Mouse (Mus musculus): ENCODE data around the gene Gorasp2.

Gene Gorasp2

DNA sequence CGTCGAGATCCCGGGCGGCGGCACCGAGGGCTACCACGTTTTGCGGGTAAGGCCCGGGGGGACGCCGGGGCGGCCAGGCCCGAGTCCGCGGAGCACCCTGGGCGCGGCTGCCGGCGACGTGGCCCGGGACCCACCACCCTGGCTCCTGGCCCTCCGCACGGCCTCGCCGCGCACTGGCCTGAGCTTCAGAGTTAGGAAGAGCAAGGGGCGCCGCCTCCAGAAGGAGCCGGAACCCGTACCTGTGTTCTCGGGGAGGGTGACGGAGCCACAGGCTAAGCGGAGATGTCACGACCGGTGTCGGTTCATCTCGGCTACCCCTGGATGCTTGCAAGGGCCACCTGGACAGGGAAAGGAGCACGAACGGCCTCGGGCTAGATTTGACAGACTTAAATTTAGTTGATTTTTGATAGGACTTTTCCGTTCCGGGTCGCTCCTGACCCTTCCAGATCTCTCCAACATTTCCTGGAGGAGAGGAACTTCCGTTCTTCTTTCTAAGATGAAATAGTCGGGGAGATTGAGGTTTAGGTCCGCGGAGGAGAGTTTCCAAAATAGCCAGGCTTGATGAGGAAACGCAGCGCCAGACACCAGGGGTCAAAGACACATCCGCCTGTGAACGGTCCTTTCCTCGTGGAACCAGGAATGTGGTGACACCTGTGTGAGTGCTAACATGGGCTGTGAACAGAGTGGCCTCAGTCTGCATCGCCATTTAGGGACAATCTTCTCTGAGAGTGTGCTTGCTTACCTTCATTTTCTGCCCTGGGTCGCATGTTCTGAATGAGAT, 529 bp downstream of the Gorasp2 start, which contains the start of gene Gm26558:
Gm26558 (minus strand) TSS at position 394 of the 781 bp plus-strand sequence.
- no peak for DNase-seq

DNA sequence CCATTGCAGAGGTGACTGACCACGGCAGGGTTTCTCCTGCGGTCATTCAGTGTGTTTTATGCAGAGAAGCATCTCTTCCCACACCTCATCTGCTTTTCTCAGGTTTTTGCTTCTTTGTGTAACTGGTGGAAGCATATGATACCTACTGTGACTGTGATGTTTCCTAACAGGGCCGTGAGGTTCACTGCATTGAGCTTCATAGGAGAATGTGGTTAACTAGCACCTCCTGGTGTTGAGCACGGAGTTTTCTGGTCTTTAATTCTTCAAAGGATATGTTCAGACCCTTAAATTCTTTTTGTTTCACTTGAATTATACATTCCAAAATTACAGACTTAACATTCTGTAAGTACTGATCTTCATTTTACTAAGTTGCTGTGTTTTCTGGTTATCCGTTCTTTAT, 2.4 kb downstream of the Gorasp2 start:
- no peak for DNase-seq

- DNase-seq, result no peak
Measured at GRCm38 (mm10) chr2:70667016-70667415, 5.6 kb downstream of the Gorasp2 start.

GRCm38 (mm10) chr2:70669241-70669640, 7.9 kb downstream of the Gorasp2 start:
- DNase-seq, result no peak

GRCm38 (mm10) chr2:70669896-70670295, 8.5 kb downstream of the Gorasp2 start:
- DNase-seq, result no peak

- DNase-seq, result no peak
Measured at GRCm38 (mm10) chr2:70672476-70672875, 11.1 kb downstream of the Gorasp2 start.

- DNase-seq, result no peak
Measured at GRCm38 (mm10) chr2:70673445-70674126, 12.2 kb downstream of the Gorasp2 start.

DNA sequence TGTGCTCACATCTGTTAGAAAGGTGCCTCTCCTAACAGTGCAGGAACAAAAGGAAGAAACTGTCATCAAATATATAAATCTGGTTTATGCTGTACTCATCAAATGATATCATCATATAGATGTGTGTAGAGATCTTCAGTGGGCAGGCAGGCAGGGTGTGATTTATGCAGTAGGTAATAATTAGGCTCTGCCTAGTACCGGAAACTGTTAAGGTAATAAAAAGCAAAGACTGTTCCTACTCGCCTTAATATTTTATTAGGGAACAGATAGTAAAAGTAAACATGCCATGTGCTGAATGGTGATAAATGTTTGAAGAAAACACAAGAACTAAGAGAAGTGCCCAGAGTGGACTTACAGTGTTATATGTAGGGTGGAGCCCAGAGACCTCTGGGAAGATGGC, 20.9 kb downstream of the Gorasp2 start:
- DNase-seq, result no peak

- DNase-seq, result no peak
Measured at GRCm38 (mm10) chr2:70688454-70689078, 27.2 kb downstream of the Gorasp2 start.

DNA sequence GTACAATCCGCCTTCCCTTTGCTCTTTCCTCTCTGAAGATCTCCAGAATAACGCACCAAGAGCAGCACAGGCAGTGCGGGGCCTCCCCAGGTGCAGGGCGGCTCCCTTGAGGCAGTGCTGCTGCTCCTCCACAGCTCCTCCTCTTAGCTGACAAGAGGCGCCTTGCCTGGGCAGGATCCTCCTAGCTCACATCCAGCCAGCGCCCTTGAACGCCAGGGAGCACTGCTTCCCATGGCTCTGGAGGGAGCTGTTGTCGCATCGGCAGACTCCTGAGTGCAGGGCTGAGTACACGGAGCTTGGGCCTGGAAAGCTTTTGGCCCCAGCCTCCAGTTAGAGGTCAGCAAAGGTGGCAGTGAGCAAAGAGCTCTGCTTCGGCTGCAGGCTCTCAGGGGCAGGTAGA, 28.8 kb downstream of the Gorasp2 start:
- DNase-seq, result no peak

DNA sequence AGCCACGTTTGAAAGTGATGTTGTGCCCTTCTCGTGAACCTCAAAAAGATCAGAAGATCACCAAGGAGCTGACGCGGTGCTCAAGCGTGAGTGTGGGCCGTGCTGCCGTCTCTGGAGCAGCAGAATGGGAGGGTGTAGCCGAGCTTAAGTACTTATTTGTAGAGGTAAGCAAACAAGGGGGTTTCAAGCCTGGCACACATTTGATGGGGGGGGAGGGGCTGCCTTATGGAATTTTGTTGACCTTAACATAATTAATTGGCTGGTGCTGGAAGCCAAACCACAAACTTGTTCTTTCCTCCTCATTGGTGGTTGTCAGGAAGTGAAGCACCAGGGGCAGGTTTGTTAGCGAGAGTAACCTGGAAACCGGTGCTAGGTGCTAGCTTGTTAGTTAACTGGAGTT, 34.3 kb downstream of the Gorasp2 start:
- DNase-seq, result no peak

DNA sequence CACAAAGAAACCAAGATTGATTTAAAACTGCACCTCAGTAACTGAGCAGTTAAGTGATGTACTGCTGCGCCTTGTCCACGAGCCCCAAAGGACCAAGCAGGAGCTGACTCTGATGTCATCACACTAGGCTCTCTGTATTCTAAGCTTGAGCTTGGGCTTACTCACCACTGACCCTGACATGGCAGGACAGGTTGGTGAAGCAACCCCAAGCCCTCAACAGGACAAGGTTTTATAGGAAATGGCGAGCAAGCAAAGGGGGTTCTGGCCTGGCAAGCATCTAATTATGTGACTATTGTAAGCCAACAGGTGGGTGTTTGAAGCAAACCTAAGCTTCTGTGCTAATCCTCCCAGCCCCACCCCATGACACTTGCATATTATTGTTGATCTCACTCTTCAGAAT, 39.5 kb downstream of the Gorasp2 start:
- DNase-seq, result no peak

- DNase-seq, result no peak
Measured at GRCm38 (mm10) chr2:70701571-70701970, 40.2 kb downstream of the Gorasp2 start.

- DNase-seq, result no peak
Measured at GRCm38 (mm10) chr2:70702403-70702802, 41.0 kb downstream of the Gorasp2 start.

DNA sequence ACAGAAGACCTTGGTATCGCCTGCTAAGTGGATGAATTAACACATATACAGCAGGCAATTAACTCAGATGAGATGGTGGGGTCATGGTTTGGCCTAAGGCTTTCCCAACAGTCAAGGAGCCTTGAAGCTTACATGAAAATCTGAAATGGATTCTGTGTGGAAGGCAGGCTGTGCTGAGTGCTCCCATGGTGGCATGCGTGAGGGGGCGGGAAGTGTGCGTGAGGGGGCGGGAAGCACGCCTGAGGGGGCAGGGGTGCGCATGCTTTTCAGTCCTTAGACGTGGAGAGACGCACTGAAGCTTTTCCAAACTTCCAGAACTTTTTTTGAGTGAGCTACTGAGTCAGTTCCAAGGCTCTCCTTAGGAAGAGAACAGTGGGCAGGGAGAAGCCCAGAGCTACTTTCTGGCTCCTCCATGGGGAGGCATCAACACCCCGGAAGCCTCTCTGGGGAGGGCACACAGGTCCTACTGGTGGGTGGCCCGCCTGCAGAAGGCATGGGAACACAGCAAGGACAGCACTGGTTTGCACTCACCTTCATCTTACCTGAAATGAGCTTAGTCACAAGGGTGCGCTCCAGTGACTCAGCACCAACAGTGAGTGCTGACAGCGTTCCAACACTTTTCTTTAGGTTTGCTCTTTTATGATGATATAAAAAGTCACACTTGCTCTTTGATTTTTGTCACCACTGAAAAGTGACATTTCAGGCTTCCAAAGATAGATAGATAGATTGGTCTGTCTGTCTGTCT, 47.8 kb downstream of the Gorasp2 start:
- no peak for DNase-seq

- DNase-seq, result no peak
Measured at GRCm38 (mm10) chr2:70710236-70710635, 48.9 kb downstream of the Gorasp2 start.

- DNase-seq, result no peak
Measured at GRCm38 (mm10) chr2:70710878-70711277, 49.5 kb downstream of the Gorasp2 start.

DNA sequence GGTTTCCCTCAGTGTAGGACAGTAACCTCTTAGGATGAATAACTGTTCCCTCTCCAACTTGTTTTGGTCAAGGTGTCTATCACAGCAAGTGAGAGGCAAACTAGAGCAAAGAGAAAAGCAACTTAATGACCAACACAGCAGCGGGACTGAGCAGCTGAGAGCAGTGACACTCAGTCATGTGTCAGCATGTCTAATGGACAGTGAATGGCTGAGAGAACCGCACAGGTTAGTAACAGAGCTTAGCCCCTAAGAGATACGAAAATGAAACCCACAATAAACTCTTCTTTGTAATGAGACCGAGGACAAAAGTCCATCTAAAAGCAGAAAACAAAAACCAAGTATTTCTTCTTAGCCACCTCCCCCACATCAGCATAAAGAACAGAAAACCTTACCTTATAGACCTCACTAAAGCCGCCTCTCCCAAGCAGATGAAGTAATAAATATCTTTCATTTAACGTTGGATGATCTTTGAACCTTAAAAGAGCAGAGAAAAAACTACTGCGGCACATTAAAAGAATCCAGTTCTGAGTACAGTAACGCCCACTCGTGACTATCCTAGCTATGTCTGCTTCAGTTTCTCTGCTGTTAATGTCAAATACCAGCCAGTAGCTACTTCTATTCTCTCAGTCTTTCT, 62.4 kb downstream of the Gorasp2 start:
- DNase-seq, result no peak

DNA sequence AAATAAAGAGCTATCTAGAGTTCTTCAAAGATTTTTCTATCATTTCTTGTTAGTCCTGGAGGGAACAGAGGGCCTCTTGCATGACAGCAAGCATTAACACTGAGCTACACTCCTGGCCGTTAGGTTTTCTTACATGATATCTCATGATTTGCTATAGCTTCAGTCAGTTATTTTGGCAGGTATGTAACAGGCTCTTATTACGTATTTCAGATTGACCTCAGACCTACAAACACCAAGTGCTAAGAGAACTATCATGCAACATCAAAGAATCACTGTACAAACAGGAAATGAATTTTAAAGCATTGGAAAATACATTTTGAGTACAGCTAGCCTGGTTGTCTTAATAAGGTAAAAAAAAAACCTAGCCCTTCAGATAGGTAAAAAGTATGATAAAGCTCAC, 65.7 kb downstream of the Gorasp2 start:
- DNase-seq, result no peak

DNA sequence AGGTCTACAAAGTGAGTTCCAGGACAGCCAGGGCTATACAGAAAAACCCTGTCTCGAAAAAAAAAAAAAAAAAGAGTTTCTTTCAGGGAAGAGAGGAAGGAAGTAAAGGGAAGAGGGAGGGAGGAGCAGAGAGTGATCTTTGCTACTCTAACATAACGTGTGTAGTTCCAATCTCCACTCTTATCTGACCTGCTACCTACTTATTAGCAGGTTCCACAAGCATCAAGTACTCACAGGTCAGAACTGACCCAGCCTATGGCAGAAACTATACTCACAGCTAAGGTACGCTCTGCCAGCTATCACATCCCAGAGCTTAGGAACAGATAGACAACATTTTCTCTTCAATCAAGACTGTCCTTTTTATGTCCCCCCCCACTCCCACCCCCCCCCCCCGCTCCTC, 74.2 kb downstream of the Gorasp2 start:
- no peak for DNase-seq

DNA sequence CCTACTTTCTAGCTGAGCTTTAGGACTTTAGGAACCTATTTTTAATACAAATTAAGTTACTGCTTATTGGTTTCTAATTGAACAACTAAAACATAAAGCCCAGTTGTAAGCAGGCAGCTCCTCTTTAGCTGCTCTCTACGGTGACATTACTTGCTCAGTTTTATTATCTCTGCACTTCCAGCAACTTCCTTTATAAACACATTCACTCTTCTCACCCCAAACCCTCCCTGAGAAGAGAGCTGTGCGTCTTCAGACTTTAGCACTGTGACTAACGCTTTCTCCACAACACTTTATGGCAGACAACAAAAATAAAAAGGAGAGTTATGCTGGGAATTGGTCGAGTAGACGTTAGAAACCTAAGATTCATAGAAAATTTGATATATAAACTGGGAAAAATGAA, 74.6 kb downstream of the Gorasp2 start:
- no peak for DNase-seq

DNA sequence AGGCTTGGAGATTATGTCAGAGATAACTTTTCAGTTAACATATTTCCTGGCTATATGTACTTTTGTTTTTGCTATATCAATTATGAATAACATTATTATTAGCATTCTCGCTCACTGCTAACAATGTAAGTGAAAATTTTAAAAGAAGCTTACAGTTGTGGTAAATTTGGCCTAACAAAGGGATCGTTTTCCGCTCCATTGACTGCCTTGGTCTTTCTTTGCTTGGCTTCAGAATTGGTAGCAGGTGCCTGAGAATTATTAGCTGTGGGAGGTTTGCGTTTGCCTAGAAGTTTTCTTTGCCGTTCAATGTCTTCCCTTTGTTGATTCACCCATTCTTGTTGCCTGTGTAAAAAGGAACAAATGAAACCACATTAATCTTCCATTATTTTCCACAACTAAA, 80.5 kb downstream of the Gorasp2 start:
- DNase-seq, result no peak

DNA sequence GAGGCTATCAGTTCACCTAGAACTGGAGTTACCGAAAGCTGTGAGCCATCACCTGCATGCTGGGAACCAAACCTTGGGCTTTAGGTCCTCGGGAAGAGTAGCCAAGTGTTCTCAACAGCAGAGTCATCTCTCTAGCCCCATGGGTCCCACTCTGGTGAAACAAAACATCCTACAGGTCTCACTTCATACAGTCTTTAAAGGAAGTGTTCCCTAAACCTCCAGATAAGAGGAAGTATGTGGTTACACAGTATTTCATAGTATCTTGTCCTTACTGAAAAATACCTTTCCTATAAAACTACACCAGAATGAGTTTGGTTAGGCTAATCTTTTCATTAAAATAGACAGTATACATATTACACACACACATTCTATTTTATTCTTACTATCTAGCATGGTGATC, 81.2 kb downstream of the Gorasp2 start:
- no peak for DNase-seq
